Comparison of ENCODE assay signal across 8 mouse cellular contexts in the genomic region with DNA sequence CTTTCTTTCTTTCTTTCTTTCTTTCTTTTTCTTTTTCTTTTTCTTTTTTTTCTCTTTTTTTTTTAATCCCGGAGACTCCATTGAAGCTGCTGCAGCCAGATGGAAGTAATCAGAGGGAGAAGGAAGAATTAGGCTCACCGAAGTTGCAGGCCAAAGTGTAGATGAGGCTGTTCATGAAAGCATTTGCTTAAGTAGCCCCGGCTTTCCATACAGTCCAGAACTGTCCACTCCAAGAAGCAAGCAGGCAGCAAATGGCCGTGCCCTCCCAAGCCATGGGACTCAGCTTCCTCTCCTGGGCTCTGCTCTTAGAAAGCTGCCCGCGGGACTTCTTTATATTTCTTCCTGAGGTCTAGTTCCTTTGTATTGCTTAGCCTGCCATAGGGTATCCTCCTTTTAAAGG. TPM values are rescaled to one million over a fixed set of nuclear protein-coding genes. Genes with fewer than 3 reads are reported as not detected.
DNase-seq lines count a peak whose midpoint lies in the region; ATAC-seq and TF ChIP-seq lines count a peak whose summit lies in the region.

No protein-coding gene starts in this region.

- peak overlapping the region; percentile 96 for H3K4me2 ChIP-seq in heart, embryonic 15.5 days
- H3K4me2 ChIP-seq in embryonic facial prominence, embryonic 13.5 days: peak overlapping the region; percentile 89
- H3K4me2 ChIP-seq in intestine, postnatal 0 days (replicated peaks; ENCODE audit: low read depth): peak overlapping the region; percentile 77
- peak overlapping the region; percentile 88 for H3K4me2 ChIP-seq in neural tube, embryonic 11.5 days (ENCODE audit: low read depth)

- H3K27ac ChIP-seq in heart, embryonic 15.5 days: no peak overlapping the region
- H3K27ac ChIP-seq in embryonic facial prominence, embryonic 13.5 days: peak overlapping the region; percentile 100
- no peak overlapping the region for H3K27ac ChIP-seq in intestine, postnatal 0 days (ENCODE audit: low read depth, low read length)
- no peak overlapping the region for H3K27ac ChIP-seq in neural tube, embryonic 11.5 days (ENCODE audit: low read depth, low read length)

- no peaks in the 10 kb centered on the region for H3K36me3 ChIP-seq in heart, embryonic 15.5 days
- H3K36me3 ChIP-seq in embryonic facial prominence, embryonic 13.5 days: no peaks in the 10 kb centered on the region
- H3K36me3 ChIP-seq in intestine, postnatal 0 days (ENCODE audit: control insufficient read depth, insufficient read depth): no peaks in the 10 kb centered on the region
- no peaks in the 10 kb centered on the region for H3K36me3 ChIP-seq in neural tube, embryonic 11.5 days (ENCODE audit: control insufficient read depth, insufficient read depth, low read length)

- H3K9me3 ChIP-seq in heart, embryonic 15.5 days (replicated peaks): no peaks in the 10 kb centered on the region
- no peaks in the 10 kb centered on the region for H3K9me3 ChIP-seq in embryonic facial prominence, embryonic 13.5 days
- no peaks in the 10 kb centered on the region for H3K9me3 ChIP-seq in intestine, postnatal 0 days (ENCODE audit: control insufficient read depth)
- H3K9me3 ChIP-seq in neural tube, embryonic 11.5 days (ENCODE audit: control insufficient read depth, low read length): no peaks in the 10 kb centered on the region

- no peak for TF ChIP-seq CTCF in intestine, postnatal 0 days (IDR thresholded peaks at IDR 0.05; ENCODE audit: low read depth)

- no peak for ATAC-seq in heart, embryonic 15.5 days (replicated peaks; ENCODE audit: insufficient number of reproducible peaks, insufficient read depth, low FRiP score, low read depth)
- no peak for ATAC-seq in embryonic facial prominence, embryonic 13.5 days (ENCODE audit: insufficient number of reproducible peaks, insufficient read depth, low FRiP score, low TSS enrichment, low read depth)
- ATAC-seq in intestine, postnatal 0 days: no peak
- no peak for ATAC-seq in neural tube, embryonic 11.5 days (ENCODE audit: insufficient read depth, low FRiP score, low TSS enrichment)

- H3K4me3 ChIP-seq in heart, embryonic 15.5 days: peak overlapping the region; percentile 63
- peak overlapping the region; percentile 78 for H3K4me3 ChIP-seq in embryonic facial prominence, embryonic 13.5 days
- peak overlapping the region; percentile 53 for H3K4me3 ChIP-seq in intestine, postnatal 0 days (ENCODE audit: low read depth, low read length)
- H3K4me3 ChIP-seq in neural tube, embryonic 11.5 days (ENCODE audit: low read depth, low read length): peak overlapping the region; percentile 64; the same call in 1 of the 2 replicates

- WGBS in heart, embryonic 15.5 days: 39% methylated on average over 6 of the region's 6 CpGs
- WGBS in embryonic facial prominence, embryonic 13.5 days: 14% methylated on average over 6 of the region's 6 CpGs
- 37% methylated on average over 6 of the region's 6 CpGs for WGBS in intestine, postnatal 0 days
- whole genome bisulfite sequencing in neural tube, embryonic 11.5 days: 12% methylated on average over 6 of the region's 6 CpGs

- H3K27me3 ChIP-seq in heart, embryonic 15.5 days: peaks cover 51% of the 10 kb centered on the region
- no peaks in the 10 kb centered on the region for H3K27me3 ChIP-seq in embryonic facial prominence, embryonic 13.5 days
- peaks cover 38% of the 10 kb centered on the region for H3K27me3 ChIP-seq in intestine, postnatal 0 days (replicated peaks; ENCODE audit: control insufficient read depth, insufficient read depth, low read length)
- H3K27me3 ChIP-seq in neural tube, embryonic 11.5 days (ENCODE audit: control insufficient read depth, insufficient read depth, low read length): no peaks in the 10 kb centered on the region

- H3K4me1 ChIP-seq in heart, embryonic 15.5 days (replicated peaks): peaks cover 30% of the 10 kb centered on the region
- H3K4me1 ChIP-seq in embryonic facial prominence, embryonic 13.5 days: peaks cover 38% of the 10 kb centered on the region
- H3K4me1 ChIP-seq in intestine, postnatal 0 days (replicated peaks; ENCODE audit: control insufficient read depth, insufficient read depth, low read length): no peaks in the 10 kb centered on the region
- H3K4me1 ChIP-seq in neural tube, embryonic 11.5 days (ENCODE audit: control insufficient read depth, insufficient read depth, low read length): peaks cover 23% of the 10 kb centered on the region

- DNase-seq in heart, adult 18-20 months: no peak
- DNase-seq in neural tube, embryonic 11.5 days (ENCODE audit: low spot score): peak; percentile 28
- DNase-seq in right cerebral cortex, postnatal 25 days: no peak
- no peak for DNase-seq in layer of hippocampus, postnatal 14 days (ENCODE audit: low spot score in 2 of 2)
- DNase-seq in thymus, postnatal 25 days: no peak

- no peak overlapping the region for H3K9ac ChIP-seq in heart, embryonic 15.5 days
- peak overlapping the region; percentile 61 for H3K9ac ChIP-seq in embryonic facial prominence, embryonic 13.5 days
- H3K9ac ChIP-seq in intestine, postnatal 0 days (ENCODE audit: low read depth, low read length): no peak overlapping the region
- H3K9ac ChIP-seq in neural tube, embryonic 11.5 days (ENCODE audit: low read length): peak overlapping the region; percentile 85; the same call in 1 of the 2 replicates

RNA-seq across cellular contexts. Expression of a gene that starts 1.0 kb away (rescaled TPM):
- polyA plus RNA-seq in heart, embryonic 15.5 days (2015; fragmentation: Nextera tagmentation; extraction: Ambion mirVana): 3.6 and 3.9 TPM in 2 replicates
- total RNA-seq in heart, adult 18-20 months (2021): 1 to 10 TPM; 1.0 to 1.2 TPM
- polyA plus RNA-seq in embryonic facial prominence, embryonic 13.5 days (2015; fragmentation: Nextera tagmentation; extraction: Ambion mirVana): 21.3 and 23.7 TPM in 2 replicates
- polyA plus RNA-seq in intestine, postnatal 0 days (2015; fragmentation: Nextera tagmentation; extraction: Ambion mirVana): 2.1 and 3.8 TPM in 2 replicates
- polyA plus RNA-seq in neural tube, embryonic 11.5 days (2014; fragmentation: Nextera tagmentation; extraction: Ambion mirVana): 10.3 and 12.2 TPM in 2 replicates
- total RNA-seq in layer of hippocampus, postnatal 14 days (2021): 1 to 10 TPM; 4.2 to 4.5 TPM

Comparison
In these comparisons a context has a peak if more than half of its experiments do, and no peak if none do; other contexts are left out.
1. H3K9ac ChIP-seq: peak in embryonic facial prominence, embryonic 13.5 days (single experiment) and neural tube, embryonic 11.5 days (single experiment); none in heart, embryonic 15.5 days (single experiment) and intestine, postnatal 0 days (single experiment).
2. Peak in every context shown above with its lines, with median percentiles within 50 percentile points of each other: H3K4me2 ChIP-seq and H3K4me3 ChIP-seq.